9 mouse cellular contexts compared by ENCODE assay signal in the genomic region with DNA sequence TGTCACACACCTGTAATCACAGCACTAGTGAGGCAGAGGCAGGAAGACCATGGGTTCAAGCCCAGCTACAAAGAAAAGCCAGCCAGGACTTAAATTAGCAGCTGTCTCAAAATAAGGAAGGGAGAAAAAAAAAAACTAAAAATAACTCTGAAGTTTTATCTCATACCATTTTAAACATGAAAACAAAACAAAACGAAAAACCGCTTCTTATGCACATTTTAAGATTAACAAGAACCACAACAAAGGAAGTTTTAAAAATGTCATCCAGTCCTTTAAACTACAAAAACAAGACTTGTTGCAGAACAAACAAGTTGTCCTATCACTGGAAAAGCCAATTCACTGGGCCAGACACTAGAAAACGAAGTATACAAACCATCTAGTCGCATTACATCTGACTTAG. TPM values are rescaled to one million over a fixed set of nuclear protein-coding genes. Genes with fewer than 3 reads are reported as not detected.
DNase-seq lines count a peak whose midpoint lies in the region; ATAC-seq and TF ChIP-seq lines count a peak whose summit lies in the region.
"Had no signal": no experiment of that assay in that cellular context is flagged by ENCODE, and none has a peak within 500 bp of the region (broad histone marks: within the 10 kb centered on the region; RNA-seq: fewer than 3 reads in every experiment).

No protein-coding gene starts in this region.

- H3K4me2 ChIP-seq in forebrain, embryonic 12.5 days, result peak overlapping the region; percentile 96; the same call in 1 of the 2 replicates
- no peak overlapping the region; the same call in 1 of the 2 replicates for H3K4me2 ChIP-seq in forebrain, embryonic 11.5 days (ENCODE audit: low read depth, low read length, severe bottlenecking)
- H3K4me2 ChIP-seq in lung, embryonic 16.5 days (ENCODE audit: low read depth, low read length), result peak overlapping the region; percentile 99
- H3K4me2 ChIP-seq in intestine, embryonic 15.5 days (replicated peaks), result peak overlapping the region; percentile 99
- H3K4me2 ChIP-seq in neural tube, embryonic 13.5 days, result peak overlapping the region; percentile 93

- WGBS in forebrain, embryonic 12.5 days, result 85% methylated on average over 4 of the region's 4 CpGs
- 81% methylated on average over 4 of the region's 4 CpGs for WGBS in forebrain, embryonic 11.5 days
- WGBS in lung, embryonic 16.5 days, result 70% methylated on average over 4 of the region's 4 CpGs
- 60% methylated on average over 4 of the region's 4 CpGs for WGBS in lung, adult 2 months
- WGBS in intestine, embryonic 15.5 days, result 79% methylated on average over 4 of the region's 4 CpGs
- WGBS in neural tube, embryonic 13.5 days, result 89% methylated on average over 4 of the region's 4 CpGs

- peaks cover 9% of the 10 kb centered on the region for H3K4me1 ChIP-seq in forebrain, embryonic 12.5 days
- 0 out of 2 replicates have a peak, but pooled peaks cover 3% of the 10 kb centered on the region for H3K4me1 ChIP-seq in forebrain, embryonic 11.5 days (replicated peaks; ENCODE audit: control insufficient read depth, insufficient read depth, low read length)
- 0 out of 2 replicates have a peak, but pooled peaks cover 2% of the 10 kb centered on the region for H3K4me1 ChIP-seq in lung, embryonic 16.5 days (replicated peaks; ENCODE audit: control insufficient read depth, insufficient read depth, low read length)
- no peaks in the 10 kb centered on the region; the same call in 1 of the 2 replicates for H3K4me1 ChIP-seq in lung, adult 2 months (ENCODE audit: control insufficient read depth, insufficient read depth, low read length)
- no peaks in the 10 kb centered on the region for H3K4me1 ChIP-seq in intestine, embryonic 15.5 days (replicated peaks)
- H3K4me1 ChIP-seq in neural tube, embryonic 13.5 days (replicated peaks), result peaks cover 9% of the 10 kb centered on the region

- 0 out of 2 replicates have a peak, but pooled peaks cover 8% of the 10 kb centered on the region for H3K27me3 ChIP-seq in forebrain, embryonic 12.5 days
- no peaks in the 10 kb centered on the region for H3K27me3 ChIP-seq in forebrain, embryonic 11.5 days (ENCODE audit: control insufficient read depth, insufficient read depth, low read length)
- H3K27me3 ChIP-seq in lung, embryonic 16.5 days (ENCODE audit: control insufficient read depth, insufficient read depth, low read depth, low read length), result no peaks in the 10 kb centered on the region
- H3K27me3 ChIP-seq in intestine, embryonic 15.5 days (replicated peaks), result no peaks in the 10 kb centered on the region
- no peaks in the 10 kb centered on the region for H3K27me3 ChIP-seq in neural tube, embryonic 13.5 days

- no peak for DNase-seq in forebrain, embryonic 11.5 days (ENCODE audit: low spot score)
- no peak for DNase-seq in lung, adult 2 months
- no peak for DNase-seq in cerebellum, adult 8-10 months
- DNase-seq in natural killer cell, adult 2 months (ENCODE audit: low spot score in 2 of 2), result no peak
- DNase-seq: adrenal gland, adult 8-10 months had no signal

- no peak for TF ChIP-seq CTCF in lung, adult 2 months (IDR thresholded peaks at IDR 0.05; ENCODE audit: insufficient read depth, low read length)

- no peak overlapping the region for H3K4me3 ChIP-seq in forebrain, embryonic 12.5 days (replicated peaks)
- no peak overlapping the region for H3K4me3 ChIP-seq in forebrain, embryonic 11.5 days (ENCODE audit: low read depth, low read length)
- no peak overlapping the region; the same call in 1 of the 2 replicates for H3K4me3 ChIP-seq in lung, embryonic 16.5 days (ENCODE audit: low read length)
- no peak overlapping the region for H3K4me3 ChIP-seq in lung, adult 2 months (replicated peaks; ENCODE audit: extremely low read depth, low read depth, low read length)
- H3K4me3 ChIP-seq in intestine, embryonic 15.5 days (replicated peaks), result no peak overlapping the region
- H3K4me3 ChIP-seq in neural tube, embryonic 13.5 days, result peak overlapping the region; percentile 74

- TF ChIP-seq POLR2A in lung, adult 2 months (IDR thresholded peaks at IDR 0.05; ENCODE audit: borderline replicate concordance, extremely low read depth, low read depth, low read length), result no peak

- no peak for ATAC-seq in forebrain, embryonic 12.5 days (ENCODE audit: low FRiP score)
- no peak for ATAC-seq in forebrain, embryonic 11.5 days (replicated peaks; ENCODE audit: low FRiP score)
- ATAC-seq in lung, embryonic 16.5 days (ENCODE audit: low read depth), result no peak
- no peak for ATAC-seq in intestine, embryonic 15.5 days
- ATAC-seq in neural tube, embryonic 13.5 days (ENCODE audit: low read depth), result no peak

- no peak overlapping the region for H3K27ac ChIP-seq in forebrain, embryonic 12.5 days
- H3K27ac ChIP-seq in forebrain, embryonic 11.5 days (ENCODE audit: low read depth, low read length), result no peak overlapping the region
- no peak overlapping the region for H3K27ac ChIP-seq in lung, embryonic 16.5 days (ENCODE audit: low read length)
- H3K27ac ChIP-seq in intestine, embryonic 15.5 days, result no peak overlapping the region
- H3K27ac ChIP-seq in neural tube, embryonic 13.5 days (replicated peaks), result no peak overlapping the region

- no peaks in the 10 kb centered on the region for H3K9me3 ChIP-seq in forebrain, embryonic 12.5 days
- no peaks in the 10 kb centered on the region for H3K9me3 ChIP-seq in forebrain, embryonic 11.5 days (ENCODE audit: control insufficient read depth, low read length)
- no peaks in the 10 kb centered on the region for H3K9me3 ChIP-seq in lung, embryonic 16.5 days (ENCODE audit: control insufficient read depth, low read length)
- H3K9me3 ChIP-seq in intestine, embryonic 15.5 days, result no peaks in the 10 kb centered on the region
- no peaks in the 10 kb centered on the region for H3K9me3 ChIP-seq in neural tube, embryonic 13.5 days

- H3K9ac ChIP-seq in forebrain, embryonic 12.5 days, result no peak overlapping the region
- no peak overlapping the region for H3K9ac ChIP-seq in forebrain, embryonic 11.5 days (ENCODE audit: low read length)
- no peak overlapping the region for H3K9ac ChIP-seq in lung, embryonic 16.5 days (ENCODE audit: low read length)
- H3K9ac ChIP-seq in intestine, embryonic 15.5 days, result no peak overlapping the region
- H3K9ac ChIP-seq in neural tube, embryonic 13.5 days, result no peak overlapping the region

- no peaks in the 10 kb centered on the region for H3K36me3 ChIP-seq in forebrain, embryonic 12.5 days (replicated peaks)
- no peaks in the 10 kb centered on the region for H3K36me3 ChIP-seq in forebrain, embryonic 11.5 days (ENCODE audit: control insufficient read depth, insufficient read depth, low read length)
- H3K36me3 ChIP-seq in lung, embryonic 16.5 days (ENCODE audit: control insufficient read depth, insufficient read depth, low read length), result no peaks in the 10 kb centered on the region
- no peaks in the 10 kb centered on the region for H3K36me3 ChIP-seq in intestine, embryonic 15.5 days
- 0 out of 2 replicates have a peak, but pooled peaks cover 3% of the 10 kb centered on the region for H3K36me3 ChIP-seq in neural tube, embryonic 13.5 days

RNA-seq across cellular contexts. Expression of a gene that starts 1.2 kb away (rescaled TPM):
- polyA plus RNA-seq in forebrain, embryonic 12.5 days (2016; fragmentation: Nextera tagmentation; extraction: Ambion mirVana), result 7.3 and 8.0 TPM in 2 replicates
- polyA plus RNA-seq in forebrain, embryonic 11.5 days (2014; fragmentation: Nextera tagmentation; extraction: Ambion mirVana), result 2.6 and 2.7 TPM in 2 replicates
- polyA plus RNA-seq in lung, embryonic 16.5 days (2015; fragmentation: Nextera tagmentation; extraction: Ambion mirVana), result 5.6 and 6.3 TPM in 2 replicates
- 16.4 and 20.8 TPM in 2 replicates for polyA plus RNA-seq in lung, adult 2 months (2012; rRNA removed)
- polyA plus RNA-seq in intestine, embryonic 15.5 days (2015; fragmentation: Nextera tagmentation; extraction: Ambion mirVana), result 11.8 and 12.3 TPM in 2 replicates
- 14.8 and 16.0 TPM in 2 replicates for polyA plus RNA-seq in neural tube, embryonic 13.5 days (2015; fragmentation: Nextera tagmentation; extraction: Ambion mirVana)
